Mouse (Mus musculus) MEL (cell line): ENCODE results near the gene Ubxn10. TPM values are rescaled to one million over a fixed set of nuclear protein-coding genes. Genes with fewer than 3 reads are reported as not detected.
A peak's percentile ranks its signal among the peaks of the same experiment; 100 is the strongest.

ENCODE experiments used
- DNase-seq: peaks from one replicate; pipeline ENCODE4 v3.0.0; 2011; ENCODE audit warnings: low read depth, low spot score
- H3K27ac ChIP-seq: 2 replicates; pipeline ENCODE4 v1.5.1; 2012; ENCODE audit warnings: low read depth, mild to moderate bottlenecking, control low read depth, low read length, moderate library complexity; ENCODE audit not compliant: control insufficient read depth
- H3K27me3 ChIP-seq, 2 experiments: fragments of 150-350 bp in 1 of 2; sonication (generic) in 1 of 2; 2 replicates each; pipeline ENCODE4 v1.6.1; 2012; ENCODE audit warnings: low read length in 2 of 2, mild to moderate bottlenecking in 2 of 2, improper control_type of control experiment in 1 of 2, moderate library complexity in 1 of 2; ENCODE audit not compliant: insufficient read depth in 2 of 2, control insufficient read depth in 1 of 2
- H3K36me3 ChIP-seq, 2 experiments: 2 replicates each; pipeline ENCODE4 v1.6.1; 2012 to 2014; ENCODE audit warnings: low read length in 2 of 2, improper control_type of control experiment in 1 of 2, inconsistent platforms in 1 of 2, mild to moderate bottlenecking in 1 of 2; ENCODE audit not compliant: insufficient read depth in 2 of 2, control insufficient read depth in 1 of 2
- H3K4me1 ChIP-seq, 2 experiments: fragments of 150-350 bp in 1 of 2; sonication (generic) in 1 of 2; 2 replicates each; pipeline ENCODE4 v1.6.1; 2012; ENCODE audit warnings: low read length in 2 of 2, improper control_type of control experiment in 1 of 2, mild to moderate bottlenecking in 1 of 2; ENCODE audit not compliant: insufficient read depth in 2 of 2, control insufficient read depth in 1 of 2
- H3K4me3 ChIP-seq, 2 experiments: fragments of 150-350 bp in 1 of 2; sonication (generic) in 1 of 2; 2 replicates each; pipeline ENCODE4 v1.5.1; 2012; ENCODE audit warnings: low read depth in 2 of 2, low read length in 2 of 2, mild to moderate bottlenecking in 2 of 2, moderate library complexity in 2 of 2, control low read depth in 1 of 2, improper control_type of control experiment in 1 of 2; ENCODE audit not compliant: control insufficient read depth in 1 of 2, insufficient read depth in 1 of 2
- H3K79me2 ChIP-seq: 2 replicates; pipeline ENCODE4 v1.6.1; 2012; ENCODE audit warnings: mild to moderate bottlenecking, low read length, moderate library complexity; ENCODE audit not compliant: control insufficient read depth, poor library complexity, insufficient read depth
- H3K9ac ChIP-seq: 2 replicates; pipeline ENCODE4 v1.6.1; 2012; ENCODE audit warnings: low read depth, mild to moderate bottlenecking, control low read depth, low read length, moderate library complexity; ENCODE audit not compliant: control insufficient read depth, poor library complexity, severe bottlenecking
- H3K9me3 ChIP-seq: fragments of 150-350 bp; sonication (generic); replicated peaks from 2 replicates; pipeline ENCODE4 v1.6.1; 2012; ENCODE audit warnings: mild to moderate bottlenecking, low read length, improper control_type of control experiment, moderate library complexity; ENCODE audit not compliant: insufficient read depth
- BHLHE40 ChIP-seq: IDR thresholded peaks from 2 replicates; pipeline ENCODE4 v1.6.1; 2012; ENCODE audit warnings: low read depth, mild to moderate bottlenecking, inconsistent platforms, low read length, improper control_type of control experiment, borderline replicate concordance
- CTCF ChIP-seq, 3 experiments: IDR thresholded peaks in 2 of 3; conservative IDR thresholded peaks in 1 of 3; 2 replicates each; pipeline ENCODE4 v1.5.1; 2011 to 2012; ENCODE audit warnings: low read length in 3 of 3, low read depth in 2 of 3, mild to moderate bottlenecking in 2 of 3, improper control_type of control experiment in 1 of 3, inconsistent platforms in 1 of 3, mixed read lengths in 1 of 3, moderate library complexity in 1 of 3; ENCODE audit not compliant: control insufficient read depth in 1 of 3, insufficient read depth in 1 of 3, poor library complexity in 1 of 3, severe bottlenecking in 1 of 3
- E2F4 ChIP-seq: IDR thresholded peaks from 2 replicates; pipeline ENCODE4 v1.6.1; 2011; ENCODE audit warnings: low read depth, low read length, improper control_type of control experiment, borderline replicate concordance
- KAT2A ChIP-seq: conservative IDR thresholded peaks from 2 replicates; pipeline ENCODE4 v1.6.1; 2012; ENCODE audit warnings: low read depth, low read length, improper control_type of control experiment, inconsistent platforms
- MAFK ChIP-seq: IDR thresholded peaks from 2 replicates; pipeline ENCODE4 v1.6.1; 2011; ENCODE audit warnings: low read depth, mild to moderate bottlenecking, low read length, improper control_type of control experiment, borderline replicate concordance
- MAZ ChIP-seq: IDR thresholded peaks from 2 replicates; pipeline ENCODE4 v1.6.1; 2012; ENCODE audit warnings: low read depth, mild to moderate bottlenecking, inconsistent platforms, low read length, improper control_type of control experiment
- MYB ChIP-seq: IDR thresholded peaks from 2 replicates; pipeline ENCODE4 v1.6.1; 2011; ENCODE audit warnings: mild to moderate bottlenecking, low read depth, low read length, improper control_type of control experiment
- POLR2A ChIP-seq, 2 experiments: IDR thresholded peaks; 2 replicates each; pipeline ENCODE4 v1.6.1; 2011 to 2012; ENCODE audit warnings: low read length in 2 of 2, mild to moderate bottlenecking in 2 of 2, control low read depth in 1 of 2, improper control_type of control experiment in 1 of 2, low read depth in 1 of 2, moderate library complexity in 1 of 2; ENCODE audit not compliant: control insufficient read depth in 1 of 2, insufficient read depth in 1 of 2, poor library complexity in 1 of 2
- RAD21 ChIP-seq: IDR thresholded peaks from 2 replicates; pipeline ENCODE4 v1.6.1; 2011; ENCODE audit warnings: mild to moderate bottlenecking, low read depth, low read length, improper control_type of control experiment
- SMC3 ChIP-seq: IDR thresholded peaks from 2 replicates; pipeline ENCODE4 v1.6.1; 2011; ENCODE audit warnings: low read depth, low read length, improper control_type of control experiment
- TBP ChIP-seq: IDR thresholded peaks from 2 replicates; pipeline ENCODE4 v1.8.0; 2011; ENCODE audit warnings: low read depth, low read length, improper control_type of control experiment
- USF1 ChIP-seq: IDR thresholded peaks from 2 replicates; pipeline ENCODE4 v1.6.1; 2014; ENCODE audit warnings: low read depth, mild to moderate bottlenecking, inconsistent platforms, low read length, improper control_type of control experiment, moderate library complexity
- USF2 ChIP-seq, 2 experiments: IDR thresholded peaks; 2 replicates each; pipeline ENCODE4 v1.6.1; 2011 to 2012; ENCODE audit warnings: improper control_type of control experiment in 2 of 2, low read length in 2 of 2, borderline replicate concordance in 1 of 2, inconsistent platforms in 1 of 2, low read depth in 1 of 2, mild to moderate bottlenecking in 1 of 2; ENCODE audit not compliant: insufficient read depth in 1 of 2
- ZKSCAN1 ChIP-seq: IDR thresholded peaks from 2 replicates; pipeline ENCODE4 v1.6.1; 2012; ENCODE audit warnings: low read depth, mild to moderate bottlenecking, inconsistent platforms, low read length, improper control_type of control experiment, moderate library complexity
- ZNF384 ChIP-seq: IDR thresholded peaks from 2 replicates; pipeline ENCODE4 v1.6.1; 2012; ENCODE audit warnings: low read depth, mild to moderate bottlenecking, inconsistent platforms, low read length, improper control_type of control experiment
- polyA plus RNA-seq, 2 experiments: library from polyadenylated mRNA; stranded (reverse) in 1 of 2; unstranded in 1 of 2; fragments of >175 nt in 1 of 2; fragments of >200 nt in 1 of 2; gene quantifications; 2 replicates each; pipeline versions ENCODE4 v1.2.1 to v1.2.4; 2012; ENCODE audit warnings: low replicate concordance in 2 of 2, low read depth in 1 of 2; ENCODE audit not compliant: insufficient read length in 2 of 2, insufficient read depth in 1 of 2, missing spikeins in 1 of 2
- total RNA-seq: library from RNA; depleted of rRNA; stranded (reverse); fragments of 300-350 nt; gene quantifications from 2 replicates; pipeline ENCODE4 v1.2.3, GENCODE M21; 2012

Gene Ubxn10
- total and polyA plus RNA-seq, 3 experiments, result not detected

DNA sequence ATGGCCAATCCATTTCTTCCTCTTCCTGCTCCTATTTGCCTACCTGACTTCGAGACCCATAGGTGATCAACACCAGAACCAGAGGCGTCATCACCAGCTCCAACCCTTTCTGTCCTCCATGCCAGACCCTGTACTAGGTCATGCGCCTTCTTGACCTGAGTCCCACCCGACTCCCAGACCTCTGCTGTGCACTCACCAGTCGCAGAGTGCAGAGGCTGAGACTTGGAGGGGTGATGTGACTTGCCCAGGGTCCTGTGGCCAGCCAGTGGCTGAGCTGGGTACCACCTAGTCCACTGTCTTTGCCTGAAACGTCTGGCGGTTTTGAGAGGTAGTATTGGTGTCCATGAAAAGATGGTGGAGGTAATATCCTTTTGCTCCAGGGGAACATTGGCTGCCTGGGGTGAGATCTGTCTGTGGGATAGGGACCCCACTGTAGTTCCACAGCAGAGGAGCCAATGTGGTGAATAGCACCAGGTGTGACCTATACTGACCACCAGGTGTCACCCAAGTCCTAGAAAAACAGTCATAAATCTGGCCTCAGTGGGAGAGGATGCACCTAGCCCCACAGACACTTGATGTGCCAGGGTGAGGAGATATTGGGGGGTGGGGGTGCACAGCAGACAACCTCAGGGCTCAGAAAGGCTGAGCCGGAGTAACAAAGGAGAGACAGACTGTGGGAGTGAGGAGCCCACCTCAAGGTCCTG, 11.6 kb upstream of the Ubxn10 start:
- no peaks in the 10 kb centered on the region for H3K79me2 ChIP-seq
- H3K9me3 ChIP-seq, result no peaks in the 10 kb centered on the region
- TF ChIP-seq MAZ (no peak), CTCF (IDR thresholded peaks at IDR 0.05 in 2 of 3, conservative IDR thresholded peaks at IDR 0.05 in 1 of 3; ENCODE audit: control insufficient read depth in 1 of 3, insufficient read depth in 1 of 3, low read depth in 2 of 3, low read length in 3 of 3, poor library complexity in 1 of 3, severe bottlenecking in 1 of 3) (peak in 1 of 3 experiments; percentile 10; a peak in 1 of 6 replicates), MYB (no peak), MAFK (no peak)
- no peaks in the 10 kb centered on the region for H3K36me3 ChIP-seq
- no peaks in the 10 kb centered on the region for H3K27me3 ChIP-seq
- H3K4me3 ChIP-seq, result no peak overlapping the region
- no peak overlapping the region for H3K27ac ChIP-seq
- no peak for DNase-seq
- no peaks in the 10 kb centered on the region for H3K4me1 ChIP-seq
- H3K9ac ChIP-seq, result no peak overlapping the region

DNA sequence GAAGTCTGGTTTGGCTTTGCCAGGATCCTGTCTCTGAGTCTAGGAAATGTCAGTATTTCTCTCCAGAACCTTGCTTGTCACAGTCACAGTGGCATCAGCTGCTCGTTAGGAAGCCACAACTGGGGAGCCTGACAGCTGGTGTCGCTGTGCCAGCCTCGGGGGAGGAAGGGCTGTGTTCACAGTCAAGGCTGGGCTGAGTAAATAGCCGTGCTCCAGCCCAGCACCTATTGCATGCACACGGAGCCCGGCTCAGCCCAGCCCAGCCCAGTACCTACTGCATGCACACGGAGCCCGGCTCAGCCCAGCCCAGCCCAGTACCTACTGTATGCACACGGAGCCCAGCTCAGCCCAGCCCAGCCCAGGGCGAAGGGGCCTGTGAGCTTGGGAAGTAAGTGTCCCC, 10.9 kb upstream of the Ubxn10 start:
- Histone ChIP-seq H3K36me3 (no peaks in the 10 kb centered on the region), H3K9me3 (no peaks in the 10 kb centered on the region), H3K4me1 (no peaks in the 10 kb centered on the region), H3K4me3 (no peak overlapping the region), H3K27ac (no peak overlapping the region), H3K79me2 (no peaks in the 10 kb centered on the region), H3K9ac (no peak overlapping the region), H3K27me3 (no peaks in the 10 kb centered on the region)
- DNase-seq, result no peak
- no peak for TF ChIP-seq USF1
- TF ChIP-seq USF2 (IDR thresholded peaks at IDR 0.05; ENCODE audit: borderline replicate concordance in 1 of 2, insufficient read depth in 1 of 2, low read depth in 1 of 2, low read length in 2 of 2), result no peak
- TF ChIP-seq KAT2A, result no peak
- TF ChIP-seq ZNF384, result no peak
- no peak for TF ChIP-seq E2F4
- TF ChIP-seq RAD21, result no peak
- TF ChIP-seq TBP, result no peak
- TF ChIP-seq POLR2A (IDR thresholded peaks at IDR 0.05; ENCODE audit: control insufficient read depth in 1 of 2, insufficient read depth in 1 of 2, low read depth in 1 of 2, low read length in 2 of 2, poor library complexity in 1 of 2), result no peak
- no peak for TF ChIP-seq ZKSCAN1
- no peak for TF ChIP-seq SMC3
- no peak for TF ChIP-seq BHLHE40
